Mouse (Mus musculus) heart, postnatal 0 days (tissue): ENCODE data around the gene Itih4. TPM values are rescaled to one million over a fixed set of nuclear protein-coding genes. Genes with fewer than 3 reads are reported as not detected.

Source experiments
- ATAC-seq: fragments of 200-750 bp; cut with Nextera tagmentation; 2 replicates; pipeline ENCODE4 v1.8.0; 2017; ENCODE audit warnings: low read depth, moderate number of reproducible peaks, moderate library complexity; ENCODE audit not compliant: insufficient read depth
- DNase-seq: peaks from one replicate; pipeline ENCODE4 v3.0.0-alpha.2; 2016; ENCODE audit warnings: low spot score
- H3K27ac ChIP-seq: fragments of 300-500 bp; sonication (generic); 2 replicates; pipeline ENCODE4 v1.5.1; 2014; ENCODE audit warnings: low read depth, mild to moderate bottlenecking
- H3K27me3 ChIP-seq: fragments of 300-500 bp; sonication (generic); 2 replicates; pipeline ENCODE4 v1.6.1; 2014; ENCODE audit warnings: low read length, mixed read lengths; ENCODE audit not compliant: control insufficient read depth, insufficient read depth
- H3K36me3 ChIP-seq: fragments of 300-500 bp; sonication (generic); replicated peaks from 2 replicates; pipeline ENCODE4 v1.6.1; 2014; ENCODE audit warnings: low read length, mixed read lengths; ENCODE audit not compliant: control insufficient read depth, insufficient read depth
- H3K4me1 ChIP-seq: fragments of 300-500 bp; sonication (generic); 2 replicates; pipeline ENCODE4 v1.6.1; 2014; ENCODE audit warnings: antibody characterized with exemption; ENCODE audit not compliant: control insufficient read depth, insufficient read depth
- H3K4me2 ChIP-seq: fragments of 300-500 bp; sonication (generic); 2 replicates; pipeline ENCODE4 v1.6.1; 2014; ENCODE audit warnings: low read depth, mild to moderate bottlenecking, low read length, moderate library complexity
- H3K4me3 ChIP-seq: fragments of 300-500 bp; sonication (generic); 2 replicates; pipeline ENCODE4 v1.5.1; 2014; ENCODE audit warnings: low read depth, low read length
- H3K9ac ChIP-seq: fragments of 300-500 bp; sonication (generic); replicated peaks from 2 replicates; pipeline ENCODE4 v1.6.1; 2014; ENCODE audit warnings: low read depth, low read length, mixed read lengths
- H3K9me3 ChIP-seq: fragments of 300-500 bp; sonication (generic); replicated peaks from 2 replicates; pipeline ENCODE4 v1.6.1; 2016; ENCODE audit warnings: low read length; ENCODE audit not compliant: control insufficient read depth
- CTCF ChIP-seq: IDR thresholded peaks from 2 replicates; pipeline ENCODE4 v1.5.1; 2016; ENCODE audit warnings: antibody characterized with exemption, control low read depth, low read depth
- EP300 ChIP-seq: IDR thresholded peaks from 2 replicates; pipeline ENCODE4 v1.6.1; 2016; ENCODE audit warnings: antibody characterized with exemption, low read depth
- WGBS: fragments of 180-500 bp; shearing (Covaris S2); extraction: QIAGEN DNeasy Blood & Tissue Kit; methylation state at CpG from one replicate; pipeline ENCODE4 v1.1.7; 2014; 5-methylcytosine and 5-hydroxymethylcytosine counted together
- polyA plus RNA-seq: library from polyadenylated mRNA; unstranded; fragments of >200 nt; fragmentation: Nextera tagmentation; extraction: Ambion mirVana; gene quantifications from 2 replicates; pipeline ENCODE4 v1.2.1, GENCODE M21; 2015
- total RNA-seq: library from RNA; depleted of rRNA; stranded (reverse); fragments of >200 nt; gene quantifications from 2 replicates; pipeline ENCODE4 v1.2.3, GENCODE M21; 2014; ENCODE audit warnings: low replicate concordance; rRNA removed

Itih4 gene
- total and polyA plus RNA-seq, 2 experiments from 2014 or later = 0.61 to 2.2 TPM

DNA sequence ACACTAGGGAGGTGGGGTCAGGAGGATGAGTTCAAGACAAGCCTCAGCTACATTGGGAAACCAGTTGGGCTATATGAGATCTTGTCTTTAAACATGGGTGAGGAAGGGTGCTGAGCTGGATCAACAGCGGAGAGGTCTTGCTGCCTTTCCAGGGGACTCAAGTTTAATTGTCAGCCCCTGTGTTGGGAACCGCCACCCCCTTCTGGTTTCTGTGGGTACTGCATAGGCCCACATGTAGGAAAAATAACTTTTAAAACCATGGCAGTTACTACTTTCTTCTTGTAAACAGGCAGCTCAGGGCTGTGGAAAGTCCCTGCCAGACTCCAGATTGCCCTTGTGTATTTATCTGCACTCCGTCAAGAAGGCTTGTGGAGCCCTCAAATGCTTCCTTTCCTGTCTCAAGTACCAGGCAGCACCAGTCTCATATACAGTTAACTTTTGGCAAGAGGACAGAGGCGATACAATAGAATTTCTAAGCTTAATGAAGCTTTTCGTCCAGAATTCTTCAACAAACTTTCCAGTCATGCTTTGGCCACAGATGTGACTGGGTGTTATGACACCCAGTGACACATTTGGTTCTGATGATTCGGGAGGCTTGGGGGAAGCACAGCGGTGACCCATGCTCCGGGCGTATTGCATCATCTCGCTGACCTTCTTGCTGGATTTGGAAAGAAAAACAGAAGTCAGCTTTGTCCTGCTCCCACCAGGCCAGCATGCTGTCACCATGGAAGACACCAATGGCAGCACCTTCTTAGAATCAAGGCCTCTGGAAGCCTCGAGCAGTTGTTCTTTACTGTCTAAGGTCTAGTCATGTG, 57.8 kb downstream of the Itih4 start:
- no peak overlapping the region for H3K27ac ChIP-seq

DNA sequence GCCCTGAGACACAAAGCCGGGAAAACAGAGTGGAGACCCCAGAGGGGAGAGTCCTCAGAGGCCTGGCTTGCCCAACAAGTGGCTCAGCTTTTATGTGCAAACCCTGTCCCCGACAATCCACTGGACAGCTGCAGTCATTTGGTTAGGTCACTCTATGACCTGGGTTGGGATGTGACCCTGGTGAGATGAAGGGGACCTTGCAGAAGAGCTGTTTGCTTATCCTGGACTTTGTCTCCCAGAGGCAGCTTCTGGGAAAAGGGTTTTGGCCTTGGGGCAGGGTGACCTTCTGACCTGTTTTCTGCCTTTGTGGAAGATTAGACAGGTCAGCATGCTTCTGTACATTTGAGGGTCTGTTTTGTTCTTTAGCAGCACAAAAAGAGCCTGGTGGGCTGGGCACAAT, 58.5 kb downstream of the Itih4 start:
- Histone ChIP-seq H3K27me3 (no peaks in the 10 kb centered on the region), H3K27ac (no peak overlapping the region), H3K4me2 (no peak overlapping the region), H3K36me3 (no peaks in the 10 kb centered on the region), H3K4me1 (no peaks in the 10 kb centered on the region), H3K4me3 (no peak overlapping the region), H3K9me3 (no peaks in the 10 kb centered on the region), H3K9ac (no peak overlapping the region)
- no peak for DNase-seq
- WGBS = 69% methylated on average over 2 of the region's 2 CpGs
- no peak for ATAC-seq
- TF ChIP-seq CTCF = no peak
- TF ChIP-seq EP300 = no peak

More for the DNA sequence above, 57.8 kb downstream of the Itih4 start:
- Histone ChIP-seq H3K27me3 (no peaks in the 10 kb centered on the region), H3K36me3 (no peaks in the 10 kb centered on the region), H3K4me3 (no peak overlapping the region), H3K9me3 (no peaks in the 10 kb centered on the region), H3K4me1 (no peaks in the 10 kb centered on the region), H3K4me2 (no peak overlapping the region), H3K9ac (no peak overlapping the region)
- 58% methylated on average over 11 of the region's 11 CpGs for WGBS
- ATAC-seq = 0 out of 2 replicates have a peak, but pooled peaks have one; percentile 44
- TF ChIP-seq EP300 (no peak), CTCF (peak; percentile 67)
- peak; percentile 30 for DNase-seq

DNA sequence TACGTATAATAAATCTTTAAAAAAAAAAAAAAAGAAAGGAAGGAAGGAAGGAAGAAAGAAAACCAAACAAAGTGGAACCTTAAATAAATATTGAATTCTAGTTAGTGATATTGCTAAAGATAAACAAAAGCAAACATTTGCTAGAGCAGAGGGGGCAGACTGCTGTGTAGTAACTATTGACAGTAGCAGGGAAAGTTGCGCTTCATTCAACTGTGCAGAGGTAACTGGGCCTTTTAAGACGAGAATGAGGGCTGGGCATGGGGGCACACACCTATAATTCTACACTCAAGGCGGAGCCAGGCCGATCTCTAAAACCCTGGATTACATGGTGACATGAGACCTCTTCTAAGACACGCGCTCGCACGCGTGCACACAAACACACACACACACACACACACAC, 63.7 kb downstream of the Itih4 start:
- no peak overlapping the region for H3K9ac ChIP-seq
- ATAC-seq (no peak), DNase-seq (no peak)
- H3K9me3 ChIP-seq = no peaks in the 10 kb centered on the region
- H3K27me3 ChIP-seq = no peaks in the 10 kb centered on the region
- H3K4me2 ChIP-seq = no peak overlapping the region
- no peak for TF ChIP-seq CTCF
- TF ChIP-seq EP300 = no peak
- no peak overlapping the region for H3K4me3 ChIP-seq
- 95% methylated on average over 10 of the region's 10 CpGs for WGBS
- H3K4me1 ChIP-seq = peaks cover 9% of the 10 kb centered on the region
- H3K36me3 ChIP-seq = no peaks in the 10 kb centered on the region
- no peak overlapping the region for H3K27ac ChIP-seq

DNA sequence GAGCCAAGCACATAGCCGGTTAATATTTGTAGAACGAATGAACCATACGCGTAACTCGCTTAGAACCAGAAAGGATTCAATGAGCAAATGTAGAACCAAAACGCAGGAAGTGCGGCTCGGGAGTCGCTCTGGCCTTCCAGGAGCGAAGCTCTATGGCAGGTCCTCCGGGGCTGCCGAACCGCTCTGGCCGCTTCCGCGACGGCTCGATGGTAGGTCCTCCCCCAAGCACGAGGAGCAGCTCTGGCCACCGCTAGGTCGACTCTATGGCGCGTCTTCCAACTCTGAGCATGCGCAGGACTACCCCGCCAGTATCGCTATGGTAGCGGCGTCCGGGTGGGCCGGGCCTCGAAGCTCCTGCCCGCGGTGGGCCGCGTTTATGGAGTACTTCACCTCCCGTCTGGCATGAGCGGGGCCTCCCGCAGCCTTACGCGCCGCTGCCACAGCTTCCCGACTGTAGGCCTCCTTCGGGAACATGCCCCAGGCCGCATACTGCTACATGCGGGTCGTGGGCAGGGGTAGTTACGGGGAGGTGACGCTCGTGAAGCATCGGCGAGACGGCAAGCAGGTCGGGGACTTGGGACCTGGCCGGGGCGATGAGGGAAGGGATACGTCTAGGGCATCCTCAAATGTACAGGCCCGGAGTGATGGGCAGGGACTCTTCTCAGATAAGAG, 65.0 kb downstream of the Itih4 start, which contains the start of gene Nek4:
Gene Nek4 (plus strand): TSS at position 224 of the 672 bp plus-strand sequence.
- ATAC-seq (peak; percentile 99), DNase-seq (peak; percentile 97)
- peaks cover 9% of the 10 kb centered on the region for H3K4me1 ChIP-seq
- peak within 1 kb of the TSS; percentile 73 for H3K4me3 ChIP-seq
- 0 out of 2 replicates have a peak, but pooled peaks have one; percentile 29 for TF ChIP-seq EP300
- TF ChIP-seq CTCF = no peak
- H3K27me3 ChIP-seq = no peaks in the 10 kb centered on the region
- H3K27ac ChIP-seq = peak within 1 kb of the TSS; percentile 74
- H3K9me3 ChIP-seq = no peaks in the 10 kb centered on the region
- peak within 1 kb of the TSS; percentile 96 for H3K4me2 ChIP-seq
- no peaks in the 10 kb centered on the region for H3K36me3 ChIP-seq
- WGBS = under 1% methylated on average over 55 of the region's 57 CpGs
- peak within 1 kb of the TSS; percentile 78 for H3K9ac ChIP-seq

Other genes with a start within 250 kb of the Itih4 start
- 13.3 and 17.6 TPM in 2 replicates for gene Rft1, start 232.1 kb upstream of the Itih4 start, total RNA-seq
- 10.4 and 11.0 TPM in 2 replicates for gene Rft1, start 232.1 kb upstream of the Itih4 start, polyA plus RNA-seq
- gene Sfmbt1, start 171.6 kb upstream of the Itih4 start, total RNA-seq = 1.8 and 4.2 TPM in 2 replicates
- 6.6 and 7.6 TPM in 2 replicates for gene Sfmbt1, start 171.6 kb upstream of the Itih4 start, polyA plus RNA-seq
- 4.7 and 9.5 TPM in 2 replicates for gene Tmem110, start 60.9 kb upstream of the Itih4 start, total RNA-seq
- 9.2 and 9.9 TPM in 2 replicates for gene Tmem110, start 60.9 kb upstream of the Itih4 start, polyA plus RNA-seq
- gene Mustn1, start 7.3 kb upstream of the Itih4 start, total RNA-seq = 3.7 and 10.3 TPM in 2 replicates
- gene Mustn1, start 7.3 kb upstream of the Itih4 start, polyA plus RNA-seq = 6.8 and 7.2 TPM in 2 replicates
- gene Itih3, start 37.3 kb downstream of the Itih4 start, total RNA-seq = 0.66 and 2.4 TPM in 2 replicates
- gene Itih3, start 37.3 kb downstream of the Itih4 start, polyA plus RNA-seq = 0.49 and 0.72 TPM in 2 replicates
- not detected in 2 replicates for gene Itih1, start 56.8 kb downstream of the Itih4 start, total RNA-seq
- gene Itih1, start 56.8 kb downstream of the Itih4 start, polyA plus RNA-seq = not detected in 2 replicates
- gene Nek4, start 64.9 kb downstream of the Itih4 start, total RNA-seq = 4.5 and 11.9 TPM in 2 replicates
- gene Nek4, start 64.9 kb downstream of the Itih4 start, polyA plus RNA-seq = 3.1 and 3.3 TPM in 2 replicates
- 28.7 and 39.0 TPM in 2 replicates for gene Glt8d1, start 114.9 kb downstream of the Itih4 start, total RNA-seq
- gene Glt8d1, start 114.9 kb downstream of the Itih4 start, polyA plus RNA-seq = 30.6 and 30.9 TPM in 2 replicates
- gene Spcs1, start 115.2 kb downstream of the Itih4 start, total RNA-seq = 309 and 340 TPM in 2 replicates
- gene Spcs1, start 115.2 kb downstream of the Itih4 start, polyA plus RNA-seq = 429 and 459 TPM in 2 replicates
- gene Pbrm1, start 132.7 kb downstream of the Itih4 start, total RNA-seq = 31.9 and 65.0 TPM in 2 replicates
- gene Pbrm1, start 132.7 kb downstream of the Itih4 start, polyA plus RNA-seq = 63.2 and 66.5 TPM in 2 replicates
- 30.5 and 45.8 TPM in 2 replicates for gene Gnl3, start 132.7 kb downstream of the Itih4 start, total RNA-seq
- gene Gnl3, start 132.7 kb downstream of the Itih4 start, polyA plus RNA-seq = 30.7 and 37.3 TPM in 2 replicates
- gene Smim4, start 242.5 kb downstream of the Itih4 start, total RNA-seq = 12.7 and 28.8 TPM in 2 replicates
- 194 and 207 TPM in 2 replicates for gene Smim4, start 242.5 kb downstream of the Itih4 start, polyA plus RNA-seq
- 212 and 269 TPM in 2 replicates for gene Nt5dc2, start 244.6 kb downstream of the Itih4 start, total RNA-seq
- gene Nt5dc2, start 244.6 kb downstream of the Itih4 start, polyA plus RNA-seq = 146 and 158 TPM in 2 replicates